Mouse (Mus musculus): ENCODE measurements at regions not wholly inside any gene's neighbourhood (a gene's known extent, or its start where the extent isn't known, plus 50 kb on each side); places are given as distances from the start of the nearest gene placed in this dataset.

- Histone ChIP-seq H3K4me1 (ENCODE audit: control insufficient read depth, insufficient read depth, low read length) (no peaks in the 10 kb centered on the region), H3K79me2 (ENCODE audit: control insufficient read depth, insufficient read depth, low read length) (no peaks in the 10 kb centered on the region), H3K4me3 (ENCODE audit: insufficient read depth, low read depth, low read length) (no peak overlapping the region), H3K27me3 (ENCODE audit: control insufficient read depth, insufficient read depth, low read length) (no peaks in the 10 kb centered on the region), H3K9ac (ENCODE audit: low read depth, low read length) (no peak overlapping the region), H3K27ac (replicated peaks; ENCODE audit: insufficient read depth, low read depth, low read length) (no peak overlapping the region), H3K36me3 (ENCODE audit: control insufficient read depth, insufficient read depth, low read length) (no peaks in the 10 kb centered on the region)
- no peak for DNase-seq (ENCODE audit: extremely low read depth, low read depth, low spot score)
- TF ChIP-seq POLR2A (IDR thresholded peaks at IDR 0.05; ENCODE audit: extremely low read depth, insufficient read depth, low read length) (no peak), CTCF (IDR thresholded peaks at IDR 0.05; ENCODE audit: low read depth, low read length) (no peak)
Observed at GRCm38 (mm10) chr14:15672292-15672691, 233.5 kb upstream of the Lrrc3b start.

DNA sequence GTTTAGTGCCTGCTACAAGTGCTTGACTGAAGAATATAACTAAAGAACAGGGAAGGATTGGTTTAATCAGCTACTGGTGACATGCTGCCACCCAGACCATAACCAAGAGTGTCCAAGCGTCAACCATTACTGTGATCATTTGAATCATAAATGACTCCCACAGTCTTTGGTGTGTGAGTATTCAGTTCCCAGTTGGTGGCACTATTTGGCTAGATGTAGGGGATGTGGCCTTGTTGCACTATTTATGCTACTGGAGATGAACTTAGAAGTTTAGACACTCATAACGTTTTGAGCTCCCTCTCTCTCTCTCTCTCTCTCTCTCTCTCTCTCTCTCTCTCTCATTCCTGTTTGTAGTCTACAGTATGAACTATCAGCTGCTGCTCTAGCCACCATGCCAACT is 238.4 kb upstream of the Lrrc3b start:
- 75% methylated on average over 2 of the region's 2 CpGs for WGBS
- no peaks in the 10 kb centered on the region for H3K4me1 ChIP-seq (ENCODE audit: control insufficient read depth, insufficient read depth, low read length)
- TF ChIP-seq CTCF (IDR thresholded peaks at IDR 0.05; ENCODE audit: low read depth, low read length): no peak
- TF ChIP-seq POLR2A (IDR thresholded peaks at IDR 0.05; ENCODE audit: extremely low read depth, insufficient read depth, low read length): no peak

GRCm38 (mm10) chr14:15679456-15679855 is 240.7 kb upstream of the Lrrc3b start:
- Histone ChIP-seq H3K4me1 (ENCODE audit: control insufficient read depth, insufficient read depth, low read length) (no peaks in the 10 kb centered on the region), H3K4me3 (ENCODE audit: insufficient read depth, low read depth, low read length) (no peak overlapping the region), H3K27me3 (ENCODE audit: control insufficient read depth, insufficient read depth, low read length) (no peaks in the 10 kb centered on the region), H3K27ac (replicated peaks; ENCODE audit: insufficient read depth, low read depth, low read length) (no peak overlapping the region), H3K79me2 (ENCODE audit: control insufficient read depth, insufficient read depth, low read length) (no peaks in the 10 kb centered on the region), H3K9ac (ENCODE audit: low read depth, low read length) (no peak overlapping the region), H3K36me3 (ENCODE audit: control insufficient read depth, insufficient read depth, low read length) (no peaks in the 10 kb centered on the region)
- no peak for DNase-seq (ENCODE audit: extremely low read depth, low read depth, low spot score)
- no peak for TF ChIP-seq CTCF (IDR thresholded peaks at IDR 0.05; ENCODE audit: low read depth, low read length)
- no peak for TF ChIP-seq POLR2A (IDR thresholded peaks at IDR 0.05; ENCODE audit: extremely low read depth, insufficient read depth, low read length)
- WGBS: 76% methylated on average over 2 of the region's 2 CpGs

More for the DNA sequence above, 238.4 kb upstream of the Lrrc3b start:
- Histone ChIP-seq H3K9ac (ENCODE audit: low read depth, low read length) (no peak overlapping the region), H3K36me3 (ENCODE audit: control insufficient read depth, insufficient read depth, low read length) (no peaks in the 10 kb centered on the region), H3K27me3 (ENCODE audit: control insufficient read depth, insufficient read depth, low read length) (no peaks in the 10 kb centered on the region), H3K27ac (replicated peaks; ENCODE audit: insufficient read depth, low read depth, low read length) (no peak overlapping the region), H3K4me3 (ENCODE audit: insufficient read depth, low read depth, low read length) (no peak overlapping the region), H3K79me2 (ENCODE audit: control insufficient read depth, insufficient read depth, low read length) (no peaks in the 10 kb centered on the region)
- no peak for DNase-seq (ENCODE audit: extremely low read depth, low read depth, low spot score)

GRCm38 (mm10) chr14:15698001-15698400 is 259.2 kb upstream of the Lrrc3b start:
- Histone ChIP-seq H3K4me1 (ENCODE audit: control insufficient read depth, insufficient read depth, low read length) (no peaks in the 10 kb centered on the region), H3K9ac (ENCODE audit: low read depth, low read length) (no peak overlapping the region), H3K36me3 (ENCODE audit: control insufficient read depth, insufficient read depth, low read length) (no peaks in the 10 kb centered on the region), H3K4me3 (ENCODE audit: insufficient read depth, low read depth, low read length) (no peak overlapping the region), H3K27ac (replicated peaks; ENCODE audit: insufficient read depth, low read depth, low read length) (no peak overlapping the region), H3K27me3 (ENCODE audit: control insufficient read depth, insufficient read depth, low read length) (no peaks in the 10 kb centered on the region), H3K79me2 (ENCODE audit: control insufficient read depth, insufficient read depth, low read length) (no peaks in the 10 kb centered on the region)
- DNase-seq (ENCODE audit: extremely low read depth, low read depth, low spot score): no peak
- no peak for TF ChIP-seq CTCF (IDR thresholded peaks at IDR 0.05; ENCODE audit: low read depth, low read length)
- 69% methylated on average over 2 of the region's 2 CpGs for WGBS

DNA sequence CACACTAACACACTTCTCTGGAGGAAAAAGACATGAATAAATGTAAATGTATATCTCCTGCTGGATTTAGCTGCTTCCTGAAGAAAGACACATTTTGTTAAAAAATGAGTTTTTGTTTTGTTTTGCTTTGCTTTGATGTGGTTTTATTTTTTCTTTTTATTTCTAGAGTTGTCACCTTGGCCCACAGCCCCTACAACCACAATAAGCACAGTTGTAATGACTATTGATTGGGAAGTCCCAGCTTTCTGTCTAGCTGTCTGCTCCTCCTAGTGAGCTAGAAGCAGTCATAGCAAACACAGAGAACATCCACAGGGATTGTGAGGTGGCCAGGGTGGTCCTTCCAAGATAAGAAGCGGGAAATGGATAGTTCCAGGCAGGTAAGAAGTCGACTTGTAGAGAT is 259.8 kb upstream of the Lrrc3b start:
- TF ChIP-seq POLR2A (IDR thresholded peaks at IDR 0.05; ENCODE audit: extremely low read depth, insufficient read depth, low read length) (no peak), CTCF (IDR thresholded peaks at IDR 0.05; ENCODE audit: low read depth, low read length) (no peak)
- DNase-seq (ENCODE audit: extremely low read depth, low read depth, low spot score): no peak
- H3K4me1 ChIP-seq (ENCODE audit: control insufficient read depth, insufficient read depth, low read length): no peaks in the 10 kb centered on the region
- no peaks in the 10 kb centered on the region for H3K36me3 ChIP-seq (ENCODE audit: control insufficient read depth, insufficient read depth, low read length)
- no peak overlapping the region for H3K27ac ChIP-seq (replicated peaks; ENCODE audit: insufficient read depth, low read depth, low read length)
- no peaks in the 10 kb centered on the region for H3K79me2 ChIP-seq (ENCODE audit: control insufficient read depth, insufficient read depth, low read length)
- WGBS: 87% methylated on average over 2 of the region's 2 CpGs
- no peak overlapping the region for H3K9ac ChIP-seq (ENCODE audit: low read depth, low read length)
- H3K4me3 ChIP-seq (ENCODE audit: insufficient read depth, low read depth, low read length): no peak overlapping the region
- no peaks in the 10 kb centered on the region for H3K27me3 ChIP-seq (ENCODE audit: control insufficient read depth, insufficient read depth, low read length)

DNA sequence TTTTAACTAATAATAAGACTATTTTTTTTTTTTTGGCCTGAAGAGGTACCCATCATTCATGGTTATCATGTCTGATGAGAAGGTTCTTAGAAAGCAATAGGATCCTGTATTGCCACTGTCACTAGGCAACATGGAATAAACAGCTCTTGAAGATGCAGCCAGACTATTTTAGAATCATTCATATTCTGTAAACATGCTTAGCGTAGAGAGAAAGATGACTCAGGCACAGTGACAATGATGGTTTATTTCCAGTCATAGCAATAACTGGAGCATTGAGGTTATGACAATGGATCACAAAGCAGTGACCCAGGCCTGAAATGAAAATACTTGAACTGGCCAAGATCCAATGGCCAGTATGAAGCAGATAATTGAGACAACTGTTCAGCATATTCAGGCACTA is 283.3 kb upstream of the Lrrc3b start:
- H3K36me3 ChIP-seq (ENCODE audit: control insufficient read depth, insufficient read depth, low read length): no peaks in the 10 kb centered on the region

More for the DNA sequence above, 283.3 kb upstream of the Lrrc3b start:
- TF ChIP-seq POLR2A (IDR thresholded peaks at IDR 0.05; ENCODE audit: extremely low read depth, insufficient read depth, low read length) (no peak), CTCF (IDR thresholded peaks at IDR 0.05; ENCODE audit: low read depth, low read length) (no peak)
- H3K79me2 ChIP-seq (ENCODE audit: control insufficient read depth, insufficient read depth, low read length): no peaks in the 10 kb centered on the region
- H3K27me3 ChIP-seq (ENCODE audit: control insufficient read depth, insufficient read depth, low read length): no peaks in the 10 kb centered on the region
- H3K4me1 ChIP-seq (ENCODE audit: control insufficient read depth, insufficient read depth, low read length): no peaks in the 10 kb centered on the region
- 71% methylated on average over 1 of the region's 1 CpGs for WGBS
- H3K27ac ChIP-seq (replicated peaks; ENCODE audit: insufficient read depth, low read depth, low read length): no peak overlapping the region
- no peak for DNase-seq (ENCODE audit: extremely low read depth, low read depth, low spot score)
- no peak overlapping the region for H3K9ac ChIP-seq (ENCODE audit: low read depth, low read length)
- H3K4me3 ChIP-seq (ENCODE audit: insufficient read depth, low read depth, low read length): no peak overlapping the region

Data from liver, adult 2 months (tissue).